ENCODE assay signal across 8 mouse cellular contexts in the genomic region with DNA sequence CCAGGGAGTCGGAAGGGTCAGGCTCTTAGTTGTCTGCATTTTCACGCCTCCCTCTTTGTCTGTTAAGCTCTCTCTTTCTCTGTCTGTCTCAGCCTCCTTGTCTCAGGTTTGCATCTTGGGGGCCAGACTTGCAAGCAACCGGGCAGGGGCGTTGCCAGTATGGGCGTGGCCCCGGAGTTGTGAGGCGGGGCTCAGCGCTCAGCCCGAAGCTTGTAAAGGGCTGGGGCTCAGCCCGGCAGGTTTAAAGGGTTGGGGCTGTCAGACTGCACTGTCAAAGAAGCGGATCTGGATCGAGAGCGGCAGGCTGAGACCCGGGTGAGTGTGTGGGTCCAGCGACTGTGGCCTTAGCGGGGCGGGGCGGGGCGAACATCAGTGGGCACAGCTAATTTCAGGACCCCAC. TPM values are rescaled to one million over a fixed set of nuclear protein-coding genes. Genes with fewer than 3 reads are reported as not detected.
DNase-seq lines count a peak whose midpoint lies in the region; ATAC-seq lines count a peak whose summit lies in the region.

A gene (plus strand): TSS at position 242 of the 400 bp plus-strand sequence.

- H3K9ac ChIP-seq in heart, embryonic 11.5 days (ENCODE audit: low read depth, low read length) = no peak within 1 kb of the TSS
- H3K9ac ChIP-seq in limb, embryonic 12.5 days (replicated peaks) = peak within 1 kb of the TSS; percentile 38; the same call in 1 of the 2 replicates
- peak within 1 kb of the TSS; percentile 49 for H3K9ac ChIP-seq in midbrain, embryonic 14.5 days (replicated peaks; ENCODE audit: low read length)

- peaks cover 19% of the 10 kb centered on the region for H3K27me3 ChIP-seq in heart, embryonic 11.5 days (ENCODE audit: control insufficient read depth, insufficient read depth, low read length)
- H3K27me3 ChIP-seq in limb, embryonic 12.5 days = peaks cover 32% of the 10 kb centered on the region
- no peaks in the 10 kb centered on the region for H3K27me3 ChIP-seq in midbrain, embryonic 14.5 days (ENCODE audit: control insufficient read depth, insufficient read depth, low read length)

- no peaks in the 10 kb centered on the region for H3K36me3 ChIP-seq in heart, embryonic 11.5 days (ENCODE audit: control insufficient read depth, insufficient read depth, low read length)
- H3K36me3 ChIP-seq in limb, embryonic 12.5 days = no peaks in the 10 kb centered on the region
- H3K36me3 ChIP-seq in midbrain, embryonic 14.5 days (ENCODE audit: control insufficient read depth, insufficient read depth, low read length) = no peaks in the 10 kb centered on the region

- DNase-seq in heart, adult 8-10 months (ENCODE audit: low spot score) = no peak
- DNase-seq in c-Kit-positive CD71-negative TER-119-negative erythroid progenitor cells, embryonic 14.5 days (ENCODE audit: low read depth) = peak; percentile 29
- DNase-seq in midbrain, embryonic 14.5 days = peak; percentile 46
- DNase-seq in thymus, postnatal 4 days = peak; percentile 77
- no peak for DNase-seq in left cerebral cortex, postnatal 36 days (ENCODE audit: low spot score in 2 of 2)

- peak within 1 kb of the TSS; percentile 60 for H3K4me2 ChIP-seq in heart, embryonic 11.5 days
- H3K4me2 ChIP-seq in limb, embryonic 12.5 days = peak within 1 kb of the TSS; percentile 62
- H3K4me2 ChIP-seq in midbrain, embryonic 14.5 days (ENCODE audit: low read length) = peak within 1 kb of the TSS; percentile 57

- no peak within 1 kb of the TSS for H3K27ac ChIP-seq in heart, embryonic 11.5 days (ENCODE audit: low read depth, low read length)
- no peak within 1 kb of the TSS for H3K27ac ChIP-seq in limb, embryonic 12.5 days
- H3K27ac ChIP-seq in midbrain, embryonic 14.5 days (replicated peaks; ENCODE audit: low read depth, low read length) = no peak within 1 kb of the TSS

- WGBS in heart, embryonic 11.5 days (ENCODE audit: insufficient replicate concordance) = 1% methylated on average over 19 of the region's 19 CpGs
- 2% methylated on average over 19 of the region's 19 CpGs for WGBS in limb, embryonic 12.5 days
- under 1% methylated on average over 19 of the region's 19 CpGs for WGBS in midbrain, embryonic 14.5 days

- peaks cover 5% of the 10 kb centered on the region; the same call in 1 of the 2 replicates for H3K4me1 ChIP-seq in heart, embryonic 11.5 days (ENCODE audit: control insufficient read depth, insufficient read depth, low read length)
- H3K4me1 ChIP-seq in limb, embryonic 12.5 days (replicated peaks) = peaks cover 7% of the 10 kb centered on the region; the same call in 1 of the 2 replicates
- peaks cover 7% of the 10 kb centered on the region; the same call in 1 of the 2 replicates for H3K4me1 ChIP-seq in midbrain, embryonic 14.5 days (ENCODE audit: control insufficient read depth, insufficient read depth, low read length)

- intact Hi-C loops in left cerebral cortex, postnatal 36 days (cut with DNase I) = no loop called here

- H3K9me3 ChIP-seq in heart, embryonic 11.5 days (replicated peaks; ENCODE audit: control insufficient read depth, low read length) = no peaks in the 10 kb centered on the region
- 0 out of 2 replicates have a peak, but pooled peaks cover 5% of the 10 kb centered on the region for H3K9me3 ChIP-seq in limb, embryonic 12.5 days
- H3K9me3 ChIP-seq in midbrain, embryonic 14.5 days (ENCODE audit: control insufficient read depth, low read length) = no peaks in the 10 kb centered on the region

- ATAC-seq in heart, embryonic 11.5 days (replicated peaks; ENCODE audit: insufficient number of reproducible peaks, low FRiP score, low TSS enrichment) = no peak
- peak; percentile 71 for ATAC-seq in granulocyte monocyte progenitor cell, adult 5-6 weeks (replicated peaks; ENCODE audit: poor library complexity, severe bottlenecking)
- ATAC-seq in limb, embryonic 12.5 days (ENCODE audit: insufficient number of reproducible peaks, insufficient read depth, low FRiP score, low TSS enrichment, low read depth) = 0 out of 2 replicates have a peak, but pooled peaks have one; percentile 26
- ATAC-seq in midbrain, embryonic 14.5 days (ENCODE audit: low FRiP score, low TSS enrichment) = no peak

- peak within 1 kb of the TSS; percentile 31 for H3K4me3 ChIP-seq in heart, embryonic 11.5 days (ENCODE audit: low read depth, low read length)
- peak within 1 kb of the TSS; percentile 32 for H3K4me3 ChIP-seq in limb, embryonic 12.5 days (replicated peaks)
- H3K4me3 ChIP-seq in midbrain, embryonic 14.5 days (replicated peaks; ENCODE audit: low read depth, low read length) = peak within 1 kb of the TSS; percentile 25

RNA-seq across cellular contexts. Expression of the gene that starts here (rescaled TPM):
- not detected in 2 replicates for polyA plus RNA-seq in heart, embryonic 11.5 days (2014; fragmentation: Nextera tagmentation; extraction: Ambion mirVana)
- total RNA-seq in heart, adult 8-10 months (2022) = under 1 TPM in 1 of 4 experiments, not detected in 3; 0.23 TPM
- total RNA-seq in granulocyte monocyte progenitor cell, adult 5-6 weeks (2014; fragmentation: Nextera tagmentation) = not detected in 2 replicates
- total RNA-seq in granulocyte monocyte progenitor cell, adult 5-6 weeks (2017) = 0.21 TPM in 1 of 2 replicates, not detected in the other
- polyA plus RNA-seq in limb, embryonic 12.5 days (2016; fragmentation: Nextera tagmentation; extraction: Ambion mirVana) = not detected in 2 replicates
- polyA plus RNA-seq in midbrain, embryonic 14.5 days (2014; fragmentation: Nextera tagmentation; extraction: Ambion mirVana) = 0.67 and 0.82 TPM in 2 replicates
- not detected for total RNA-seq in left cerebral cortex, postnatal 36 days (2021)

Comparison
In these comparisons a context has a peak if more than half of its experiments do, and no peak if none do; other contexts are left out.
1. Peak in ATAC-seq in granulocyte monocyte progenitor cell, adult 5-6 weeks; RNA of the gene not detected or under 1 TPM.
2. Peak in ATAC-seq, H3K4me3 ChIP-seq, H3K9ac ChIP-seq and H3K4me2 ChIP-seq in limb, embryonic 12.5 days; RNA of the gene not detected or under 1 TPM.
3. Peak in DNase-seq, H3K4me3 ChIP-seq, H3K9ac ChIP-seq and H3K4me2 ChIP-seq in midbrain, embryonic 14.5 days; RNA of the gene not detected or under 1 TPM.
4. DNase-seq: peak in c-Kit-positive CD71-negative TER-119-negative erythroid progenitor cells, embryonic 14.5 days (single experiment) and thymus, postnatal 4 days (single experiment); none in heart, adult 8-10 months (single experiment) and left cerebral cortex, postnatal 36 days (0 of 2).
5. Peak in every context shown above with its lines, with median percentiles within 50 percentile points of each other: H3K4me2 ChIP-seq and H3K4me3 ChIP-seq.